Mouse (Mus musculus) erythroblast, adult 5-6 weeks (primary cell): ENCODE data around the gene Zc3h4. TPM values are rescaled to one million over a fixed set of nuclear protein-coding genes. Genes with fewer than 3 reads are reported as not detected.

Experiments
- ATAC-seq: replicated peaks from 2 replicates; pipeline ENCODE4 v1.8.0; 2016; ENCODE audit warnings: moderate number of reproducible peaks, mild to moderate bottlenecking, moderate TSS enrichment, inconsistent platforms; ENCODE audit not compliant: poor library complexity, low FRiP score, severe bottlenecking
- total RNA-seq, 2 experiments: library from RNA; stranded (forward) in 1 of 2; stranded (reverse) in 1 of 2; fragments of 150-400 nt in 1 of 2; fragments of 200-764, 138-1000 nt in 1 of 2; gene quantifications; 2 replicates each; pipeline versions ENCODE4 v1.2.3 to v1.2.4; 2015 to 2017; ENCODE audit warnings: low replicate concordance in 2 of 2

The Zc3h4 gene
- total RNA-seq, 2 experiments from 2014 or later: 37.7 to 103 TPM

- ATAC-seq: peak; percentile 70
These were observed 1.5 kb upstream of the Zc3h4 start for GRCm38 (mm10) chr7:16399098-16399819.

GRCm38 (mm10) chr7:16399820-16400688 lies 656 bp upstream of the Zc3h4 start:
- ATAC-seq: peak; percentile 70

GRCm38 (mm10) chr7:16401991-16402431 lies 1.3 kb downstream of the Zc3h4 start:
- ATAC-seq: peak; percentile 36

GRCm38 (mm10) chr7:16402449-16402848 lies 1.7 kb downstream of the Zc3h4 start:
- ATAC-seq: no peak

GRCm38 (mm10) chr7:16402968-16403948 lies 2.5 kb downstream of the Zc3h4 start:
- ATAC-seq: no peak

- no peak for ATAC-seq
These were observed 3.8 kb downstream of the Zc3h4 start for GRCm38 (mm10) chr7:16404315-16405072.

GRCm38 (mm10) chr7:16405073-16405455 lies 4.4 kb downstream of the Zc3h4 start:
- ATAC-seq: no peak

GRCm38 (mm10) chr7:16405516-16406351 lies 5.0 kb downstream of the Zc3h4 start:
- peak; percentile 65 for ATAC-seq

- no peak for ATAC-seq
These were observed 6.3 kb downstream of the Zc3h4 start for GRCm38 (mm10) chr7:16406978-16407377.

GRCm38 (mm10) chr7:16411100-16411499 lies 10.4 kb downstream of the Zc3h4 start:
- ATAC-seq: no peak

- peak; percentile 88 for ATAC-seq
These were observed 11.6 kb downstream of the Zc3h4 start for GRCm38 (mm10) chr7:16412220-16412896.

- ATAC-seq: no peak
These were observed 12.2 kb downstream of the Zc3h4 start for GRCm38 (mm10) chr7:16412930-16413329.

- ATAC-seq: no peak
These were observed 14.7 kb downstream of the Zc3h4 start for GRCm38 (mm10) chr7:16415426-16415825.

GRCm38 (mm10) chr7:16417141-16417771 lies 16.5 kb downstream of the Zc3h4 start:
- ATAC-seq: no peak

GRCm38 (mm10) chr7:16418713-16419112 lies 18.0 kb downstream of the Zc3h4 start:
- no peak for ATAC-seq

- ATAC-seq: no peak
These were observed 19.9 kb downstream of the Zc3h4 start for GRCm38 (mm10) chr7:16420493-16421118.
